8 mouse cellular contexts compared by ENCODE assay signal in the genomic region with DNA sequence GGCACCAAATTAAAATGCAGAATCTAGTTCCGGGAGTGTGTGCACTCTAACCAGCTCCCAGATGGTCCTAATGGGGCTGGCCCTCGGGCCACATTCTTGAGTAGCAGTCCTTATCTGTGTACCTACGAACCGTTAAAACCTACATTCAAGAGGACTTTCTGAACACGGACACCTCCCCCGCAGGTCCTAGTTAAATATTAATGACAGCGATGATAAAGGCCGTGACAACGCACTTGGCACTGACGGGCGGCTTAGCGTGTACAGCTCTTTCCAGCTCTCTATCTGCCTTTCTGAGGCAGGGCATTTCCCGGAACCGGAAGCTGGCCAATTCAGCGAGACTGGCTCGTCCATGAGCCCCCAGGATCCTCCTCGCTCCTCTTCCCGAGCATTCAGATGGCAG. TPM values are rescaled to one million over a fixed set of nuclear protein-coding genes. Genes with fewer than 3 reads are reported as not detected.
DNase-seq lines count a peak whose midpoint lies in the region; ATAC-seq lines count a peak whose summit lies in the region.

No protein-coding gene starts in this region.

- WGBS in heart, embryonic 11.5 days (ENCODE audit: insufficient replicate concordance): 16% methylated on average over 18 of the region's 18 CpGs
- WGBS in forebrain, embryonic 16.5 days: 73% methylated on average over 18 of the region's 18 CpGs

- H3K36me3 ChIP-seq in heart, embryonic 11.5 days (ENCODE audit: control insufficient read depth, insufficient read depth, low read length): no peaks in the 10 kb centered on the region
- H3K36me3 ChIP-seq in forebrain, embryonic 16.5 days (ENCODE audit: control insufficient read depth, insufficient read depth): no peaks in the 10 kb centered on the region

- peak; percentile 6 for DNase-seq in cerebellum, adult 11 months
- DNase-seq in cerebellum, adult 11-12 months: no peak
- peak; percentile 59 for DNase-seq in kidney, postnatal 14 days
- DNase-seq in urinary bladder, postnatal 4 days (ENCODE audit: low spot score in 2 of 2): no peak

- no peak overlapping the region for H3K9ac ChIP-seq in heart, embryonic 11.5 days (ENCODE audit: low read depth, low read length)
- no peak overlapping the region for H3K9ac ChIP-seq in forebrain, embryonic 16.5 days (replicated peaks; ENCODE audit: low read depth, low read length)

- no peak overlapping the region for H3K27ac ChIP-seq in heart, embryonic 11.5 days (ENCODE audit: low read depth, low read length)
- H3K27ac ChIP-seq in forebrain, embryonic 16.5 days (ENCODE audit: low read length): no peak overlapping the region

- H3K4me1 ChIP-seq in heart, embryonic 11.5 days (ENCODE audit: control insufficient read depth, insufficient read depth, low read length): no peaks in the 10 kb centered on the region
- H3K4me1 ChIP-seq in forebrain, embryonic 16.5 days (replicated peaks; ENCODE audit: control insufficient read depth, insufficient read depth, low read length): peaks cover 3% of the 10 kb centered on the region

- ATAC-seq in heart, embryonic 11.5 days (replicated peaks; ENCODE audit: insufficient number of reproducible peaks, low FRiP score, low TSS enrichment): no peak
- peak; percentile 29; the same call in 1 of the 2 replicates for ATAC-seq in megakaryocyte progenitor cell, adult 5-6 weeks (replicated peaks; ENCODE audit: poor library complexity)
- no peak for ATAC-seq in CD4-positive, CD25-positive, alpha-beta regulatory T cell, adult 4 months
- no peak for ATAC-seq in forebrain, embryonic 16.5 days

- H3K9me3 ChIP-seq in heart, embryonic 11.5 days (replicated peaks; ENCODE audit: control insufficient read depth, low read length): no peaks in the 10 kb centered on the region
- H3K9me3 ChIP-seq in forebrain, embryonic 16.5 days (ENCODE audit: control insufficient read depth, low read length): no peaks in the 10 kb centered on the region

- H3K27me3 ChIP-seq in heart, embryonic 11.5 days (ENCODE audit: control insufficient read depth, insufficient read depth, low read length): no peaks in the 10 kb centered on the region; the same call in 1 of the 2 replicates
- no peaks in the 10 kb centered on the region for H3K27me3 ChIP-seq in forebrain, embryonic 16.5 days (replicated peaks; ENCODE audit: control insufficient read depth, insufficient read depth, low read length)

- peak overlapping the region; percentile 59 for H3K4me2 ChIP-seq in heart, embryonic 11.5 days
- no peak overlapping the region for H3K4me2 ChIP-seq in forebrain, embryonic 16.5 days (ENCODE audit: low read length)

- H3K4me3 ChIP-seq in heart, embryonic 11.5 days (ENCODE audit: low read depth, low read length): peak overlapping the region; percentile 28
- no peak overlapping the region for H3K4me3 ChIP-seq in forebrain, embryonic 16.5 days (replicated peaks; ENCODE audit: low read length)

RNA-seq across cellular contexts. Expression of a gene that starts 29.9 kb away (rescaled TPM):
- polyA plus RNA-seq in heart, embryonic 11.5 days (2014; fragmentation: Nextera tagmentation; extraction: Ambion mirVana): 10.9 and 11.8 TPM in 2 replicates
- total RNA-seq in megakaryocyte progenitor cell, adult 5-6 weeks (2015): 0.24 and 0.44 TPM in 2 replicates
- 0.74 and 0.79 TPM in 2 replicates for total RNA-seq in megakaryocyte progenitor cell, adult 5-6 weeks (2017)
- polyA plus RNA-seq in CD4-positive, CD25-positive, alpha-beta regulatory T cell, adult 4 months (2017; shearing (Covaris generic)): 10 to 100 TPM; 30.8 to 38.6 TPM
- polyA plus RNA-seq in forebrain, embryonic 16.5 days (2015; fragmentation: Nextera tagmentation; extraction: Ambion mirVana): 7.1 and 8.3 TPM in 2 replicates

Comparison
In these comparisons a context has a peak if more than half of its experiments do, and no peak if none do; other contexts are left out.
1. DNase-seq: peak in cerebellum, adult 11 months (single experiment) and kidney, postnatal 14 days (single experiment); none in cerebellum, adult 11-12 months (single experiment) and urinary bladder, postnatal 4 days (0 of 2).